Mouse (Mus musculus) neural tube, embryonic 12.5 days (tissue): ENCODE data around the gene Crocc. TPM values are rescaled to one million over a fixed set of nuclear protein-coding genes. Genes with fewer than 3 reads are reported as not detected.
A peak's percentile ranks its signal among the peaks of the same experiment; 100 is the strongest.

Experiments used
- ATAC-seq: fragments of 200-750 bp; cut with Nextera tagmentation; 2 replicates; pipeline ENCODE4 v1.8.0; 2017; ENCODE audit warnings: low read depth, mild to moderate bottlenecking, moderate TSS enrichment, moderate library complexity; ENCODE audit not compliant: low FRiP score
- H3K27ac ChIP-seq: fragments of 300-500 bp; sonication (generic); 2 replicates; pipeline ENCODE4 v1.5.1; 2016
- H3K27me3 ChIP-seq: fragments of 300-500 bp; sonication (generic); replicated peaks from 2 replicates; pipeline ENCODE4 v1.6.1; 2016; ENCODE audit warnings: mild to moderate bottlenecking
- H3K36me3 ChIP-seq: fragments of 300-500 bp; sonication (generic); 2 replicates; pipeline ENCODE4 v1.6.1; 2016; ENCODE audit warnings: mild to moderate bottlenecking
- H3K4me1 ChIP-seq: fragments of 300-500 bp; sonication (generic); 2 replicates; pipeline ENCODE4 v1.6.1; 2016
- H3K4me2 ChIP-seq: fragments of 300-500 bp; sonication (generic); replicated peaks from 2 replicates; pipeline ENCODE4 v1.6.1; 2016; ENCODE audit warnings: mild to moderate bottlenecking
- H3K4me3 ChIP-seq: fragments of 300-500 bp; sonication (generic); 2 replicates; pipeline ENCODE4 v1.5.1; 2016
- H3K9ac ChIP-seq: fragments of 300-500 bp; sonication (generic); 2 replicates; pipeline ENCODE4 v1.6.1; 2016; ENCODE audit warnings: mild to moderate bottlenecking
- H3K9me3 ChIP-seq: fragments of 300-500 bp; sonication (generic); 2 replicates; pipeline ENCODE4 v1.6.1; 2016; ENCODE audit warnings: mild to moderate bottlenecking
- WGBS: fragments of 180-500 bp; shearing (Covaris S2); methylation state at CpG from one replicate; pipeline ENCODE4 v1.1.7; 2016; 5-methylcytosine and 5-hydroxymethylcytosine counted together
- polyA plus RNA-seq: library from polyadenylated mRNA; unstranded; fragments of >200 nt; fragmentation: Nextera tagmentation; extraction: Ambion mirVana; gene quantifications from 2 replicates; pipeline ENCODE4 v1.2.1, GENCODE M21; 2016

Gene Crocc
- polyA plus RNA-seq, 1 experiment from 2014 or later: 11.7 TPM

DNA sequence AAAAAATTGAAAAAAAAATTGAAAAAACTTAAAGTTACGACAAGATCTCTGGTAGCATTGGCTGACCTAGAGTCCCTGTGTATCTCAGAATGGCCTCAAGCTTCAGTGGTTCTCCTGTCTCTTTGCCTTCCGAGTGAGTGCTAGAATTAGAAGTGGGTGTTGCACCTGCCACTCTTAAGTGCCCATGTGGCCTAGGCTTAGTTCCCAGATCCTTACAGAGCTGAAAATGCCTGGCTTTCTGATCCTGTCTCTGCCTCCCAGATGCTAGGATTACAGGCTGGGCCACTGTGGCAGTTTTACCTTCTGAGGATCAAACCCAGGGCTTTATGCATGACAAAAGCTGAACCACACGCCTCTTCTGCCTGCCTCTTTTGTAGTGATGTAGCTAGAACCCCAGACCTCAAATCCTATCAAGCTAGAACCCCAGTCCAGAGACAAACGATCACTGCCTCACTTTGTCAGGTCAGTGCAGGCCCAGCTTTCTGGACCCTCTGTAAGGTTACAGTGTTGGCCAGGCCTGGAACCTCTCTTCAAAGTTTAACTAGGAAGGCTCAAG is 3.8 kb upstream of the Crocc start:
- H3K36me3 ChIP-seq: peaks cover 35% of the 10 kb centered on the region
- ATAC-seq: no peak
- H3K4me2 ChIP-seq: no peak overlapping the region
- H3K9me3 ChIP-seq: no peaks in the 10 kb centered on the region
- no peak overlapping the region for H3K27ac ChIP-seq
- H3K4me1 ChIP-seq: peaks cover 12% of the 10 kb centered on the region
- H3K9ac ChIP-seq: no peak overlapping the region
- WGBS: 84% methylated on average over 4 of the region's 4 CpGs
- H3K4me3 ChIP-seq: no peak overlapping the region
- no peaks in the 10 kb centered on the region for H3K27me3 ChIP-seq

DNA sequence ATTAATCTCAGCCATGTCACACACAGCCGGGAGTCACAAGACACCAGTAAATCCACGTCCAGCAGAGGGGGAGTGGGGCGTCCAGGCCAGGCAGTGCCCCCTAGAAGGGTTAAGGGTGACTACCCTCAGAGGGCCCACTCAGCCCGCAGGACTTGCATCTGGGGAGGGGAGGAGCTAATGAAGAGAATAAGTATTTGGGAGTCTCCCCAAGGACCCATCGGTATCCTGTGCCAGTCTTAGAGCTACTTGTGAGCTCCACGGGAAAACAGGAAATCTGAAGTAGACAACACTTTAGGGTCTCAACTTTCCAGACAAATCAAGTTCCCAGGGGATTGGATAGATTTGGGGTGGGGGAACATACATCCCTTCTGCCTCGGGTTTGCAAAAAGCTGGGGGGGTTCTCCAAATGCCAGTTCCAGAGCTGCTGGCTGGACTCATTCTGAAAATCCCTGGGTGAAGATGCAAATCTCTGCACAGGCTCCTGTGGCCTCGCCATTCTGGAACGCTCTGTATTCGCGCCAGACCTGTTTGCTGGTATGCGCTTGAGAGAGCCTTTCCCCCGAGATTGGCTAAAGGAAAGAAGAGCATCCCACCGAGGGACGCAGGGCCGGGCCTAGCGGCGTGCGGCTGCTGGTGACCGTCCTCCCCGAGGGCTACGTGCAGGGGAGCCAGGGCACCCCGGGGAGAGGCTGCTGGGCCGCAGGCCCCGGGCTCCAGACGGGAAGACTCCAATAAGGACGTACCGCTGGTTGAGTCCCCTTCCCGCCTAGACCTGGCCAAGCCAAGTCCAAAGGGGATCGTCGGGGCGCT is 529 bp downstream of the Crocc start:
- Histone ChIP-seq H3K27ac (peak overlapping the region; percentile 83), H3K4me1 (peaks cover 18% of the 10 kb centered on the region), H3K36me3 (peaks cover 24% of the 10 kb centered on the region), H3K9ac (peak overlapping the region; percentile 79), H3K4me3 (peak overlapping the region; percentile 63), H3K4me2 (peak overlapping the region; percentile 85), H3K9me3 (no peaks in the 10 kb centered on the region), H3K27me3 (no peaks in the 10 kb centered on the region)
- 1% methylated on average over 32 of the region's 32 CpGs for WGBS
- peak; percentile 60; the same call in 1 of the 2 replicates for ATAC-seq

DNA sequence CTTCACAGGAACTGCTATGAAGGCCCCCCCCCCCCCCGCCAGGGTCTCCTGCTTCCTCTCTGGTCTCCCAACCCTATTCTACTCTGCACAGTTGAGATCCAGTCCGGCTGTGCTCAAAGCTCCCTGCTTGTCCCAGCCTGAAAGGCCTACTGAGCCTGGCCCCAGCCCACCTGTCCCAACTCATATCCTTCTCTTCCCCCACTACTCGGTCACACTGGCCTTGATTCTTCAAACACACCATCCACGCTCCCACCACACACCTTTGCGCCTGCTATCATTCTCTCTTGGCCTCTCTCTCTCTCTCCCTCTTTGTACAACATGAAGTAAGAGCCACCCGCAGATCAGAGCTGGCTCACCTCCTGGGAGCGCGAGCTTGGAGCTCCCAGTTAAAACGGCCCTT is 1.5 kb downstream of the Crocc start:
- WGBS: 81% methylated on average over 9 of the region's 9 CpGs
- ATAC-seq: no peak
- Histone ChIP-seq H3K36me3 (peaks cover 25% of the 10 kb centered on the region), H3K27ac (no peak overlapping the region), H3K4me3 (no peak overlapping the region), H3K4me2 (peak overlapping the region; percentile 85), H3K27me3 (no peaks in the 10 kb centered on the region), H3K4me1 (peaks cover 22% of the 10 kb centered on the region), H3K9ac (0 out of 2 replicates have a peak overlapping the region, but pooled peaks have one; percentile 30), H3K9me3 (no peaks in the 10 kb centered on the region)

DNA sequence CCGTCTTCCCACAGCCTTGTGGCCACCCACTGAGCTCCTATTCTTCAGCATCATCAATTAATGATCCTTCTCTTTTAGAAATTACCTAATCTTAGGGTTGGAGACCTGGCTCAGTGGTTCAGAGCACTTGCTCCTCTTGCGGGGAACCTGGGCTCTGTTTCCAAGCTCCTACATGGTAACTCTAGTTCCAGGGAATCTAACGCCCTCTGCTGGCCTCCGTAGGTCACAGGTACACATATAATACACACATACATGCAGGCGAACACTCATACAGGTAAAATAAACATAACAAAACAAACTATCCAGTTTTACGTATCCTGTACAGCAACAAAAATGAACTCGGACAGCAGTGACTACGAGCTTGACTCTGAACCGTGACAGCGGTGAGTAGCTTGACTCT is 3.4 kb downstream of the Crocc start:
- no peak overlapping the region for H3K4me2 ChIP-seq
- H3K4me3 ChIP-seq: no peak overlapping the region
- WGBS: 94% methylated on average over 10 of the region's 10 CpGs
- H3K4me1 ChIP-seq: peaks cover 32% of the 10 kb centered on the region
- peaks cover 27% of the 10 kb centered on the region for H3K36me3 ChIP-seq
- no peak overlapping the region for H3K27ac ChIP-seq
- H3K9ac ChIP-seq: no peak overlapping the region
- H3K9me3 ChIP-seq: no peaks in the 10 kb centered on the region
- H3K27me3 ChIP-seq: no peaks in the 10 kb centered on the region
- no peak for ATAC-seq

DNA sequence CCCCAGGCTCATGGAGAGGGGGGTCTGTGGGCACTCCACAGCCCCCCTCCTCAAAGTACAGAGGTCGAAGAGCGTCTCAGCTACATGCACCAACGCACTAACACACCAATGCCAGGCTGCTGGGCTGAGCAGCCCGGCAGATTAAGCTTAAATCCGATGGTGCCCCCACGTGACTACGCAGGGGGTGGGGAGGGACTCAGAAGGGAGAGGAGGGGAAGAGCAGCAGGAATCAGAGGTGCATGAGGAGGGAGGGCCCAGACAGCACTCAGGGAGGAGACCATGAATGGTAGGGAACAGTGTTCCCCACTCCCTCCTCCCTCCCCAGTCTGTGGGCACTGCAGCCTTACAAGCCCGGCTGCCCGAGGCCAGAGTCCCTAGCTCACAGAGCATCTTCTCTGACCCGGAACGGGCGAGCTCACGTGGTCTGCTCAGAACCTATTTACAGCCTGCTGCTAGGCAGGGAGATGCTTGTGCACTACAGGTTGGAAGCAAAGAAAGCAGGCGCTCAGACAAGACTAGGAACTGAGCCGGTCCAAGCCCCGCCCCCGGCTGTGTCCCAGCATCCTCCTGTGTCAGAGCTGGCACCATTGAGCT is 6.7 kb downstream of the Crocc start:
- H3K9ac ChIP-seq: no peak overlapping the region
- no peak overlapping the region for H3K4me3 ChIP-seq
- H3K4me2 ChIP-seq: peak overlapping the region; percentile 23
- peaks cover 27% of the 10 kb centered on the region for H3K36me3 ChIP-seq
- H3K27ac ChIP-seq: no peak overlapping the region
- H3K9me3 ChIP-seq: no peaks in the 10 kb centered on the region
- H3K4me1 ChIP-seq: peaks cover 33% of the 10 kb centered on the region
- H3K27me3 ChIP-seq: no peaks in the 10 kb centered on the region
- 33% methylated on average over 17 of the region's 17 CpGs for WGBS
- ATAC-seq: peak; percentile 19

DNA sequence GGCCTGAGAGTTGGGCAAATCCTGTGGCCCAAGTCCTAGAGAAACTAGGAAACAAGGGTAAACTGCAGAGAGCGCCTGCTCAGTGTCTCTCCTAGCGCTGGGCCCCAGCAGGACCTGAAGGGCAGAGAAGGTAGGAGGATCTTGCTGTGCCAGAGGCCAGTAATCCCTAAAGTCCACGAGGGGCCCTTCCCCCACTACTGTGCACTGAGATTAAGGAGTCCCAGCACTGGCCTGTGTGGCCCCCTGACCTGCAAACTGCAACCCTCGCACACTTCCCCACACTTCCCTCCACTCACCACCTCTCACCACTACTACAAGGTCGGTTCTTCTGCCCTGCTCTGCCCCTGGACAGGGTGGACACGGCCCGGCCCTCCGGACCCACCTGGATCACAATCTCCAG is 7.2 kb downstream of the Crocc start:
- Histone ChIP-seq H3K9me3 (no peaks in the 10 kb centered on the region), H3K4me1 (peaks cover 38% of the 10 kb centered on the region), H3K36me3 (peaks cover 27% of the 10 kb centered on the region), H3K4me2 (0 out of 2 replicates have a peak overlapping the region, but pooled peaks have one; percentile 23), H3K27ac (no peak overlapping the region), H3K27me3 (no peaks in the 10 kb centered on the region), H3K4me3 (no peak overlapping the region), H3K9ac (no peak overlapping the region)
- no peak for ATAC-seq
- 58% methylated on average over 8 of the region's 8 CpGs for WGBS

DNA sequence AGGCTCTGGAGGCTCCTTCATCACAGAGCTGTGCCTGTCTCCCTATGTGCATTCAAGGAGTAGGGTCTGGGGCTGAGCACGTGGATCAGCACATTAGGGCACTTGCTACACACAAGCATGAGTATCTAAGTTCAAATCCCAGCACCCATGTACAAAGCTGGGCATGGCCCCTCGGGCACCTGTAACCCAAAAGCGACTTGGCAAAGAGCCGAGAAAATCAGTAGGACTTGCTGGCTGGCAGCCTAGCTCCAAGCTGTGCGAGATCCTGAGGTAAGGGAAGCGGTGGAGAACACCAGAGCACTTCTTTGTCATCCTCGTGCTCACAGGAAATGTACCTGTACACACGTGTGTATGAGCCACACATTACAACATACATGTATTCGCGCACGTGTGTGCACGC is 7.9 kb downstream of the Crocc start:
- Histone ChIP-seq H3K4me1 (peaks cover 44% of the 10 kb centered on the region), H3K27ac (no peak overlapping the region), H3K9ac (no peak overlapping the region), H3K36me3 (peaks cover 23% of the 10 kb centered on the region), H3K9me3 (no peaks in the 10 kb centered on the region), H3K4me2 (no peak overlapping the region), H3K27me3 (no peaks in the 10 kb centered on the region), H3K4me3 (no peak overlapping the region)
- 92% methylated on average over 12 of the region's 12 CpGs for WGBS
- ATAC-seq: no peak

DNA sequence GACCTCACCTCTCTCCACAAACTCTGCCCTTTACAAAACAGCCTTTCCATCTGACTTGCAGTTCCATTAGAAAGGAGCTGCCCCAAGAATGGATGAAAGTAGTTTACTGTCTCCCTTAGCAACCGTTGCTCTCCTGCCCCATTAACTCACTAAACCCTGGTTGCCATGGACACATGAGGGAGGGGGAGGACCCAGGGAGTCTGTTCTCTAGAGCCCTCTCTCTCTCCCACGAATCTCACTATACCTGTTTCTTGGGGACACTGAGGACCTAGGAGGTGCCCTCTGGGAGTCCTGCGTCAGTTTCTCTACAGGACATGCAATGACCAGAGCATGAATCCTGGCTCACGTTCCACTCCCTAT is 10.9 kb downstream of the Crocc start:
- Histone ChIP-seq H3K4me2 (peak overlapping the region; percentile 46), H3K27me3 (no peaks in the 10 kb centered on the region), H3K36me3 (peaks cover 16% of the 10 kb centered on the region), H3K4me3 (no peak overlapping the region), H3K4me1 (peaks cover 49% of the 10 kb centered on the region), H3K27ac (peak overlapping the region; percentile 88), H3K9ac (no peak overlapping the region), H3K9me3 (no peaks in the 10 kb centered on the region)
- 16% methylated on average over 4 of the region's 4 CpGs for WGBS
- ATAC-seq: peak; percentile 63

DNA sequence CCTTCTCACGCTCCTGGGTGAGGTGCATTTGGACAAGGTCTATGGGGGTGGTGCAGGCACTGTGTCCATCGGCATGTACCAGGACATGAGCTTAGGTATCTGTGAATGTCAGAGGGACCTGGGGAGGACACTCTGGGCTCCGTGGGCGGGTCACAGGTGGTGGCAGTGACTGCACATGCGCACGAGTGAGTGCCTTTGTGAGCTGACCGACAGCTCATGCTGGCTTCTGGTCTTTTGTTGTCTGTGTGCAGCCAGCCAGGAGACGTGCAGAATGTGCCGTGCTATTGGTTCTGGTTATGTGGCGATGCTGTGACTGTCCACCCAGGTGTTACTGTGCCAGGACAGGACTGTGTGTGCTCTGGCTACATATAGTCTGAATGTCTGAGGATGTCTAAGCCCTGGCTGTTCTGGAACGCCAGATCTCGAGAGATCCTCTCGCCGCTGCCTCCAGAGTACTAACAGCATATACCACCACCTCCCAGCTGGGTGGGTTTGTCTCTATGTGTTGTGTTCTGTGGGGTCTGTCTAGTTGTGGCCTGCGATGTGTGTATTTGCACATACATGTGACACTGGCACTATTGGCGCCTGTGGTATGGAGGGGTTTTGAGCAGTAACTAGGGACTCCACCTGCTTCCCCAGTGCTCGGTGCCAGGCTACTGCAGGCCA is 11.4 kb downstream of the Crocc start:
- H3K4me1 ChIP-seq: peaks cover 46% of the 10 kb centered on the region
- H3K36me3 ChIP-seq: peaks cover 16% of the 10 kb centered on the region
- 34% methylated on average over 17 of the region's 17 CpGs for WGBS
- H3K4me3 ChIP-seq: no peak overlapping the region
- peak; percentile 21 for ATAC-seq
- H3K4me2 ChIP-seq: peak overlapping the region; percentile 46
- peak overlapping the region; percentile 88 for H3K27ac ChIP-seq
- H3K9ac ChIP-seq: 0 out of 2 replicates have a peak overlapping the region, but pooled peaks have one; percentile 44
- no peaks in the 10 kb centered on the region for H3K27me3 ChIP-seq
- H3K9me3 ChIP-seq: no peaks in the 10 kb centered on the region

DNA sequence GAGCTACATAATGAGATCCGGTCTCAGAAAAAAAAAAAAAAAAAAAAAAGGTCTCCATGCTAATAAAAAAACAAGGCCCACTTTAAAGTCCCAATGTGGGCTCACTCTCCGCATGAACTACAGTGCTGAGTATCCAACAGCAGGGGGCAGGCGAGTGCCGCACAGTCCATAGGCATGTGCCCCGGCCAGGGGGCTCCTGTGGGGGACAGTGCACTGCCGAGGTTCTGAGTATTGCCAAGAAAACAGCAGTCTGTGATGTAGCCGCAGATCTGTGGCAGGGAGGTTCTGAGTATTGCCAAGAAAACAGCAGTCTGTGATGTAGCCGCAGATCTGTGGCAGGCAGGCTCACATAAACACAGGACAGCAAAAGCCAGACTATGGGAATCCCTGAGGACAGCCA is 15.5 kb downstream of the Crocc start:
- ATAC-seq: no peak

DNA sequence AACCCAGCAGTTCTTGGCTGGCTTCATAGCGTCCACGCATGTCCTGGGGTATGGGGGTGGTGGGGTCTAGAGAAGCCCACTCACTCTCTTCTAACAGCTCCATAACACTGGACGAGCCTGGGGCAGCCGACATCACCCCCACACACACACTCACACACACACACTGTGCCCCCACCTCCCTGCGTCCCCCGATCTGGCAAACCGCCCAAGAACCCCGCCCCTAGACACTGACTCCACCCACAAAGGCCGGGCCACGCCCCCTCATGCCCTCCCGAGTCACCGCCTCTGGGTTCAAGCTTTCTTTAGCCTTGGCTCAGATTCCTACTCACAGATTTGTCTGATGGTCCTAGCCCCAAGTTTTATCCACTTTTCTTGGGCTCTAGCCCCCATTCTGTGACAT is 19.2 kb downstream of the Crocc start:
- Histone ChIP-seq H3K4me3 (no peak overlapping the region), H3K4me1 (peaks cover 5% of the 10 kb centered on the region; the same call in 1 of the 2 replicates), H3K4me2 (no peak overlapping the region), H3K9ac (no peak overlapping the region), H3K9me3 (no peaks in the 10 kb centered on the region), H3K27ac (no peak overlapping the region), H3K27me3 (no peaks in the 10 kb centered on the region), H3K36me3 (peaks cover 50% of the 10 kb centered on the region)
- WGBS: 50% methylated on average over 12 of the region's 12 CpGs
- no peak for ATAC-seq

More for the DNA sequence above, 15.5 kb downstream of the Crocc start:
- Histone ChIP-seq H3K27me3 (no peaks in the 10 kb centered on the region), H3K27ac (no peak overlapping the region), H3K4me2 (no peak overlapping the region), H3K4me3 (no peak overlapping the region), H3K4me1 (peaks cover 27% of the 10 kb centered on the region), H3K36me3 (peaks cover 37% of the 10 kb centered on the region), H3K9ac (no peak overlapping the region), H3K9me3 (no peaks in the 10 kb centered on the region)
- 21% methylated on average over 8 of the region's 8 CpGs for WGBS
